Mouse (Mus musculus) liver, embryonic 14.5 days (tissue): Measurements from ENCODE around the gene Zfp617.
"Not testable (repeated sequence)": the region's sequence is repeated elsewhere in the genome, so short reads cannot be mapped to it uniquely, and the experiment has no call there.

Experiments used
- CTCF ChIP-seq: IDR thresholded peaks from 2 replicates; pipeline ENCODE4 v1.5.1; 2016; ENCODE audit warnings: antibody characterized with exemption, low read depth, control low read depth
- EP300 ChIP-seq: IDR thresholded peaks from 2 replicates; pipeline ENCODE4 v1.6.1; 2016; ENCODE audit warnings: antibody characterized with exemption, low read depth

DNA sequence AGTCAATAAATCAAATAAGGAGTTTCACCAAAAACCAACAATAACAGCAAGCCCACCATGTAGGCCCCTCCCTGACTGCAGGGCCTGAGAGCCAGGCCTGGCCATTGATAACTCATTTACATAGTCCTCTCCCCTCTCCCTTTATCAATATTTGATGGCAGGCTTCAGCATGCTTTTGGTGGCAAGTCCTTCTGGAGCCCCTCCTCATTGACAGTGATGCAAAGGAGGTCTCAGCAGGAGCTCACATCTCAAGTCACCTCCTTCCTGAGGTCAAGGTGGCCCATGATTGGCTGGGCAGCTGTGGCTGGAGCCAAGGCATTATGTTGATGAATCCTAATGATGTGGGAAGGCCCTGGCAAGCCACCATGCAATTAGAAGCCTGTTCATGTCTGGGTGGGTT lies 46.4 kb upstream of the Zfp617 start:
- not testable (repeated sequence) for TF ChIP-seq CTCF, EP300
